Mouse (Mus musculus): ENCODE results near the gene Klhdc8b. TPM values are rescaled to one million over a fixed set of nuclear protein-coding genes. Genes with fewer than 3 reads are reported as not detected.

Gene Klhdc8b
- polyA plus RNA-seq, 1 experiment from 2014 or later: 58.1 TPM

DNA sequence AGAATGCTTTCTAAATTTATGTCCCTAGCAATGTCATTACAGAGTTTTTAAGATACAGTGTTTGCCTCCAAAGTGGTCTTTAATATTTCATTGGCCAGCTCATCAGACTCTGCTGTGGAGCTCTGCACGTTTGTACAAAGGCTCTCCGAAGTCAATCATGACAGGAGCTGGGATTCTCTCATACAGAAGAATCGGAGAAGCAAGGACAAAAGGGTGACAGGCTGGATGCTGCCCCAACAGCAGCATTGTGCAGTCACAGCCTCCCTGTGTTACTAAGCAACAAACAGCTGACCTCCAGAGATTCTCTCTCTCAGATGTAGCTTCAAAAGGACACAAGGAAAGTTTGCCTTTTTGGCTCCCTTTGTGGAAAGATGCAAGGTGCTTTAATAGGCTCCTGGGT, 25.2 kb downstream of the Klhdc8b start, which contains the start of gene BC048562:
Gene BC048562 (plus strand): TSS at position 301 of the 400 bp plus-strand sequence.
- WGBS (ENCODE audit: insufficient replicate concordance): 72% methylated on average over 3 of the region's 3 CpGs
- H3K4me3 ChIP-seq (ENCODE audit: low read depth, low read length): no peak within 1 kb of the TSS
- no peak within 1 kb of the TSS for H3K27ac ChIP-seq (ENCODE audit: low read depth, low read length)
- H3K4me1 ChIP-seq (ENCODE audit: control insufficient read depth, insufficient read depth, low read length): peaks cover 10% of the 10 kb centered on the region; the same call in 1 of the 2 replicates
- no peak within 1 kb of the TSS for H3K4me2 ChIP-seq
- H3K27me3 ChIP-seq (ENCODE audit: control insufficient read depth, insufficient read depth, low read length): no peaks in the 10 kb centered on the region
- no peaks in the 10 kb centered on the region for H3K9me3 ChIP-seq (replicated peaks; ENCODE audit: control insufficient read depth, low read length)
- H3K9ac ChIP-seq (ENCODE audit: low read depth, low read length): no peak within 1 kb of the TSS
- H3K36me3 ChIP-seq (ENCODE audit: control insufficient read depth, insufficient read depth, low read length): no peaks in the 10 kb centered on the region
- ATAC-seq (replicated peaks; ENCODE audit: insufficient number of reproducible peaks, low FRiP score, low TSS enrichment): no peak

- peak overlapping the region; percentile 57 for H3K4me2 ChIP-seq
- ATAC-seq (replicated peaks; ENCODE audit: insufficient number of reproducible peaks, low FRiP score, low TSS enrichment): 0 out of 2 replicates have a peak, but pooled peaks have one; percentile 61
- H3K9ac ChIP-seq (ENCODE audit: low read depth, low read length): no peak overlapping the region
- H3K27ac ChIP-seq (ENCODE audit: low read depth, low read length): no peak overlapping the region
- no peaks in the 10 kb centered on the region for H3K9me3 ChIP-seq (replicated peaks; ENCODE audit: control insufficient read depth, low read length)
- 36% methylated on average over 32 of the region's 32 CpGs for WGBS (ENCODE audit: insufficient replicate concordance)
- H3K4me3 ChIP-seq (ENCODE audit: low read depth, low read length): peak overlapping the region; percentile 25
- no peaks in the 10 kb centered on the region for H3K36me3 ChIP-seq (ENCODE audit: control insufficient read depth, insufficient read depth, low read length)
- no peaks in the 10 kb centered on the region for H3K27me3 ChIP-seq (ENCODE audit: control insufficient read depth, insufficient read depth, low read length)
- H3K4me1 ChIP-seq (ENCODE audit: control insufficient read depth, insufficient read depth, low read length): no peaks in the 10 kb centered on the region
Observed at GRCm38 (mm10) chr9:108431431-108432067, 29.8 kb downstream of the Klhdc8b start.

DNA sequence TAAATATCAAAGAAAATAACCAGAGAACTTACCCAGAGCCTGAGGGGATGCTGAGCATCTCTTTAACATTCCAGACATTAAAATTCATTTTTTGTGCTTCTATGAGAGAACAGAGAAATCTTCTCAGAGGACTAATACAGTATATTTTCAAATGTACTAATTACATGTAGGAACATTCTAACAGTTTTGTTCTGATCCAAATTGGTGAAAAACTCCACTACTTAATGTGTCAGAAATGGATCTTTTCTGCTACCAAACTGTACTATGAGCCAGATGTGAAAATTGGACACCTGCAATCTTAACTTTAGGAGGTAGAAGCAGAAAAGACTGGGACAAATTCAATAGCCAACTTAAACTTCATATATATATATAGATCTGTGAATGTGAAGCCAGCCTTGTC, 33.0 kb downstream of the Klhdc8b start, which contains the start of gene Ccdc36:
Gene Ccdc36 (minus strand): TSS at position 101 of the 400 bp plus-strand sequence.
- Histone ChIP-seq H3K27me3 (ENCODE audit: control insufficient read depth, insufficient read depth, low read length) (no peaks in the 10 kb centered on the region), H3K4me1 (ENCODE audit: control insufficient read depth, insufficient read depth, low read length) (no peaks in the 10 kb centered on the region), H3K27ac (ENCODE audit: low read depth, low read length) (no peak within 1 kb of the TSS), H3K36me3 (ENCODE audit: control insufficient read depth, insufficient read depth, low read length) (no peaks in the 10 kb centered on the region), H3K4me3 (ENCODE audit: low read depth, low read length) (no peak within 1 kb of the TSS), H3K4me2 (no peak within 1 kb of the TSS), H3K9me3 (replicated peaks; ENCODE audit: control insufficient read depth, low read length) (no peaks in the 10 kb centered on the region), H3K9ac (ENCODE audit: low read depth, low read length) (no peak within 1 kb of the TSS)
- ATAC-seq (replicated peaks; ENCODE audit: insufficient number of reproducible peaks, low FRiP score, low TSS enrichment): no peak

GRCm38 (mm10) chr9:108412221-108412620, 49.2 kb downstream of the Klhdc8b start:
- H3K9ac ChIP-seq (ENCODE audit: low read depth, low read length): no peak overlapping the region
- no peaks in the 10 kb centered on the region for H3K27me3 ChIP-seq (ENCODE audit: control insufficient read depth, insufficient read depth, low read length)
- no peaks in the 10 kb centered on the region for H3K36me3 ChIP-seq (ENCODE audit: control insufficient read depth, insufficient read depth, low read length)
- no peaks in the 10 kb centered on the region for H3K4me1 ChIP-seq (ENCODE audit: control insufficient read depth, insufficient read depth, low read length)
- no peaks in the 10 kb centered on the region for H3K9me3 ChIP-seq (replicated peaks; ENCODE audit: control insufficient read depth, low read length)
- no peak overlapping the region for H3K4me3 ChIP-seq (ENCODE audit: low read depth, low read length)
- no peak overlapping the region for H3K4me2 ChIP-seq
- WGBS (ENCODE audit: insufficient replicate concordance): 75% methylated on average over 1 of the region's 1 CpGs
- ATAC-seq (replicated peaks; ENCODE audit: insufficient number of reproducible peaks, low FRiP score, low TSS enrichment): no peak
- H3K27ac ChIP-seq (ENCODE audit: low read depth, low read length): no peak overlapping the region

GRCm38 (mm10) chr9:108411381-108411942, 49.9 kb downstream of the Klhdc8b start:
- H3K9me3 ChIP-seq (replicated peaks; ENCODE audit: control insufficient read depth, low read length): no peaks in the 10 kb centered on the region
- no peak overlapping the region for H3K4me2 ChIP-seq
- H3K4me3 ChIP-seq (ENCODE audit: low read depth, low read length): no peak overlapping the region
- no peak overlapping the region for H3K27ac ChIP-seq (ENCODE audit: low read depth, low read length)
- H3K27me3 ChIP-seq (ENCODE audit: control insufficient read depth, insufficient read depth, low read length): no peaks in the 10 kb centered on the region
- no peak for ATAC-seq (replicated peaks; ENCODE audit: insufficient number of reproducible peaks, low FRiP score, low TSS enrichment)
- no peak overlapping the region for H3K9ac ChIP-seq (ENCODE audit: low read depth, low read length)
- WGBS (ENCODE audit: insufficient replicate concordance): 74% methylated on average over 9 of the region's 9 CpGs
- H3K4me1 ChIP-seq (ENCODE audit: control insufficient read depth, insufficient read depth, low read length): no peaks in the 10 kb centered on the region
- no peaks in the 10 kb centered on the region for H3K36me3 ChIP-seq (ENCODE audit: control insufficient read depth, insufficient read depth, low read length)

DNA sequence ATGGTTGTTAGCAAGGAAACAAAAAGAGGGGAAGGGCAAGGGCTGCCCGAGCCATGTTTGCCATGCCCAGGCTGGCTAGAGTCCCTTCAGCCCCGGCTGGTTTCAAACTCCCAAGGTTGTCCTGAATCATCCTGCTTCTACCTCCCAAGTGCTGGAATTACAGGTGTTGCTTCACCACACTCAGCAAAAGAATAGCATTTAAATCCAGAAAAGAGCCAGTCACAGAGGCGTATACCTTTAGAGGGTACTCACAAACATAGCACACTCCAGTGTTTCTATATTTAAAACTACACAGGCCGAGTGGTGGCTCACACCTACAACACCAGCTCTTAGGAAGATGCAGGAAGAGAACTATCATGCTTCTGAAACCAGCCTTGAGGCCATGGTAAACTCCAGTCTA, 51.8 kb downstream of the Klhdc8b start:
- H3K36me3 ChIP-seq (ENCODE audit: control insufficient read depth, insufficient read depth, low read length): no peaks in the 10 kb centered on the region
- H3K4me2 ChIP-seq: no peak overlapping the region
- no peak overlapping the region for H3K27ac ChIP-seq (ENCODE audit: low read depth, low read length)
- H3K9me3 ChIP-seq (replicated peaks; ENCODE audit: control insufficient read depth, low read length): no peaks in the 10 kb centered on the region
- no peaks in the 10 kb centered on the region for H3K4me1 ChIP-seq (ENCODE audit: control insufficient read depth, insufficient read depth, low read length)
- no peak overlapping the region for H3K4me3 ChIP-seq (ENCODE audit: low read depth, low read length)
- no peak overlapping the region for H3K9ac ChIP-seq (ENCODE audit: low read depth, low read length)
- 68% methylated on average over 4 of the region's 4 CpGs for WGBS (ENCODE audit: insufficient replicate concordance)
- H3K27me3 ChIP-seq (ENCODE audit: control insufficient read depth, insufficient read depth, low read length): no peaks in the 10 kb centered on the region
- ATAC-seq (replicated peaks; ENCODE audit: insufficient number of reproducible peaks, low FRiP score, low TSS enrichment): no peak

GRCm38 (mm10) chr9:108404451-108404850, 56.9 kb downstream of the Klhdc8b start:
- no peak overlapping the region for H3K27ac ChIP-seq (ENCODE audit: low read depth, low read length)
- H3K27me3 ChIP-seq (ENCODE audit: control insufficient read depth, insufficient read depth, low read length): no peaks in the 10 kb centered on the region
- WGBS (ENCODE audit: insufficient replicate concordance): 64% methylated on average over 8 of the region's 8 CpGs
- H3K4me3 ChIP-seq (ENCODE audit: low read depth, low read length): no peak overlapping the region
- H3K4me2 ChIP-seq: no peak overlapping the region
- H3K9ac ChIP-seq (ENCODE audit: low read depth, low read length): no peak overlapping the region
- no peak for ATAC-seq (replicated peaks; ENCODE audit: insufficient number of reproducible peaks, low FRiP score, low TSS enrichment)
- no peaks in the 10 kb centered on the region for H3K4me1 ChIP-seq (ENCODE audit: control insufficient read depth, insufficient read depth, low read length)
- H3K9me3 ChIP-seq (replicated peaks; ENCODE audit: control insufficient read depth, low read length): no peaks in the 10 kb centered on the region
- H3K36me3 ChIP-seq (ENCODE audit: control insufficient read depth, insufficient read depth, low read length): no peaks in the 10 kb centered on the region

- no peak overlapping the region for H3K4me2 ChIP-seq
- 80% methylated on average over 4 of the region's 4 CpGs for WGBS (ENCODE audit: insufficient replicate concordance)
- no peak for ATAC-seq (replicated peaks; ENCODE audit: insufficient number of reproducible peaks, low FRiP score, low TSS enrichment)
- no peak overlapping the region for H3K27ac ChIP-seq (ENCODE audit: low read depth, low read length)
- no peaks in the 10 kb centered on the region for H3K4me1 ChIP-seq (ENCODE audit: control insufficient read depth, insufficient read depth, low read length)
- no peak overlapping the region for H3K4me3 ChIP-seq (ENCODE audit: low read depth, low read length)
- H3K9me3 ChIP-seq (replicated peaks; ENCODE audit: control insufficient read depth, low read length): no peaks in the 10 kb centered on the region
- H3K27me3 ChIP-seq (ENCODE audit: control insufficient read depth, insufficient read depth, low read length): no peaks in the 10 kb centered on the region
- H3K9ac ChIP-seq (ENCODE audit: low read depth, low read length): no peak overlapping the region
- H3K36me3 ChIP-seq (ENCODE audit: control insufficient read depth, insufficient read depth, low read length): no peaks in the 10 kb centered on the region
Observed at GRCm38 (mm10) chr9:108403081-108403480, 58.3 kb downstream of the Klhdc8b start.

All from heart, embryonic 11.5 days (tissue).